Mouse (Mus musculus) urinary bladder, postnatal 10 days (tissue): ENCODE measurements around the gene Fgfr2.

ENCODE experiments used
- DNase-seq: peaks from one replicate; pipeline ENCODE4 v3.0.0; 2022; ENCODE audit warnings: low spot score

Gene Fgfr2

GRCm38 (mm10) chr7:130586521-130587072 lies 2536.6 kb downstream of the Fgfr2 start:
- DNase-seq = no peak

DNA sequence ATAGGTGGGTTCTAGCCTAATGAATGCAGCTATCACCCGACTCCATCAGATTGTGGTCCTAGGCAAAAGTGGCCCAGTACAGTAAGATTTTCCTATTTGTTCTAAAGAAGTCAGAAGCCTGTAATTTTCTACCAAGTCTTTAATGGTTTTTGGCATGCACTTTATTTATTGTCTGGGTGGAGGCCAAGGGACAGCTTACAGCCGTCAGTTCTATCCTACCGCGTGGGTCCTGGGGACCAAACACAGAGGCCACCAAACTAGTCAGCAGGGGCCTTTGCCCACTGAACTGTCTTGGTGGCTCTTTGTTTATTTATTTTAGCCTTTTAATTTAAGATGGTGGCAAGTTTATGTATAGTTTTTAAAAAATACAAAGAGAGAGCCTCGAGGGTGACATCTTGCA lies 2544.5 kb downstream of the Fgfr2 start:
- no peak for DNase-seq

DNA sequence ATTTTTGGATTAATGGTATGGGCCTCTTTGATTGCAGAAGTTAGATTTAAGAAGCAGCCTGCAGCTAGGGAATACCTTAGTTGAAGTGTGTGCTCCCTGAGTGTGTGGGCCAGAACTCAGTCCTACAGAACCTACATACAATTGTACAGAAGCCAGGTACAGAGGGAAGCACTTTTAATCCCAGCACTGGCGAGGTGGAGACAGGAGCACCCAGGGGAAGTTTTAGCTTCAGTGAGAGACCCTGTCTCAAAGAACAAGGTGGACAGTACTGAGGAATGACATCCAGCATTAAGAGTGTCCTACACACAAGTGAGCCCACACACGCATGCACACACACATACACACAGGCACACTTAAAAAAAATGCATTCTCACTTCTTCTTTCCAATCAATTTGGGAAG lies 2545.1 kb downstream of the Fgfr2 start:
- DNase-seq = no peak

GRCm38 (mm10) chr7:130577388-130578003 lies 2545.7 kb downstream of the Fgfr2 start, which contains the start of gene Tacc2:
Gene Tacc2 (plus strand): TSS chr7:130577438.
- DNase-seq = no peak

DNA sequence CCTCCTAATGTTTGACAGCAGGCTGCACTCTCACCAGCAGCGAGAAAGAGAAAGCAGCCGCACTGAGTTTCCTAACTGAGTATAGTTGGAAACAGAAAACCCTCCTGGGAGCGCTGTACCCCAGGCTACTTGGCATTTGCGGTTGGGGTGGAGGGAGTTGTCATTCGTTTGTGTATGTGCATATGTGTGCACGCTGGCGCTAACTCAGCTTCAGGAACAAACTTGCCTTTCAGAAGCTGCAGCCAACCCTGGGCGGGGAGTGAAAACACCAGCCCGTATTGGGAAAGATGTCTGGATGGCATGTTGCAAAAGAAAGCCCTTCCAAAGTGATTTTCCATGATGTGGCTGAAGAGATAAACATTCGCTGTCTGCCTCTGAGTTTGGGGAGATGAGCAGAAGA lies 2546.2 kb downstream of the Fgfr2 start:
- no peak for DNase-seq

DNA sequence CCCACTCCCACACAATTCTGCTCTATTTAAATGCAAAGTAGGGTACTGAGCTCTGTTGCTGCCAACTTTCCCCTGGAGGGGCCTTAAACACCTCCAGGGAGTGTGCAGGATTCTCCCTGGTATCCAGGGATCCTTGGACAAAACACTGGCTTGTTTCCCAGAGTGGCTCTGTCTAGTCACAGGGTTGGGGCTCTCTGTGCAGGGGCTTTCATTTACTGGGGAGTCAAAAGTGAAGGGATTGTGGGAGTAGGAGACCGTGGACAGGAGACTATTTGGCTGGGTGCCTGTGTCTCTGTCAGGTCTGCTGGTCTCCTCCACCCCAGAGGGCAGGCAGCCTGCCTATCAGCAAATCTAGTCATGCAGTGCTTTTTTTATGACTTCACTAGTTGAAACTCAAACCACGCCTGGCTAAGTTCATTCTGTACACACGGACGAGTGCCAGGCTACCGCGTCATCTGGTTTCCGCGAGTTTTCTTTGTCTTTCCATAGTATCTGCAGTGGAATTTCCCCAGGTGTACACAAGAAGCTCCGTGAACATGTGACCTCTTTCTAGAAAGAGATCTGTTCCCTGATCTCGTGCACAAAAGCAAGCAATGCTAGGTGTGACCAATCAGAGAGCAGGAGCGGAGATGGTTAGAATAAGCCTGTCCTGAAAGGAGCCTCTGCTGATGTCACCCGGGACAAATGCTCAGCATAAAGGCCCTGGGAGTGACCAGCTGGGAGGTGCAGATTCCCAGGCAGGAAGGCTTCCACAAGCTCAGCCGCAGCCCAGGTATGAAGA lies 2548.7 kb downstream of the Fgfr2 start:
- DNase-seq = no peak

DNA sequence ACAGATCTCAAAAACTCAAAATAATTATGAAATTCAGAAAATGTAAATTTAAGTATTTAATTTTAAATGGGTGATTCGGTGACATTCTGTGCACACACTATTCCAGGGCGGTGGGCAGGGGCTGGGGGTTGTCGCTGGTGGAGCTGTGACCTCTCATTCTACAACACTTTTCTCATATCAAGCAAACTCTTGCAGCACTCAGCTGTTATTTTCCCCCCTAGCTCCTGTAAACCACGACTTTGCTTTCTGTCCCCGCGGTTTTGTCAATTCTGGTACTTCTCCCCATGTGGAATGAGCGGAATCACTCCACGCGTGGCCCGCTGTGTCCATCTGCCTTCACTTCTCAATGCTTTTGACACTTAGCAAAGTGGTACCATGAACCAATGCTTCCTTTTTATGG lies 2549.4 kb downstream of the Fgfr2 start:
- no peak for DNase-seq

DNA sequence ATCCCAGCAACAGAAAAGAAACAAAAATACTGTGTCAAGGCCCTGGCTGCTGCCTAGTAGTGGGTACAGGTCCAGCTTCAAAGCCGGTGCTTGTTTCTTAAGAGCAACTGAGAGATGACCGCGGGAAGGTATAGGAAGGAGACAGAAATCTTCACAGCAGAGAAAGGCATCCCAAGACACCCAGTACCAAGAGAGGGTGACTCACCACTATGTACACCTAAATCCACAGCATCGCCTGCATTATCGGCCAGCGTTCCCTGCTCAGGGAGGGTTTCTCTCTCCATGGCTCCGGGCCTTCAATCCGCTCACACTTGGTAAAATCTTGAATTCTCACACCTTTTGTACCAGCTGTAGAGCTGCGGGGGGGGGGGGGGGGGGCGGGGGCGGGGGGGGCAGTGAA lies 2550.3 kb downstream of the Fgfr2 start, which contains the start of gene Nsmce4a:
Gene Nsmce4a (minus strand): TSS at position 298 of the 400 bp plus-strand sequence.
- no peak for DNase-seq

DNA sequence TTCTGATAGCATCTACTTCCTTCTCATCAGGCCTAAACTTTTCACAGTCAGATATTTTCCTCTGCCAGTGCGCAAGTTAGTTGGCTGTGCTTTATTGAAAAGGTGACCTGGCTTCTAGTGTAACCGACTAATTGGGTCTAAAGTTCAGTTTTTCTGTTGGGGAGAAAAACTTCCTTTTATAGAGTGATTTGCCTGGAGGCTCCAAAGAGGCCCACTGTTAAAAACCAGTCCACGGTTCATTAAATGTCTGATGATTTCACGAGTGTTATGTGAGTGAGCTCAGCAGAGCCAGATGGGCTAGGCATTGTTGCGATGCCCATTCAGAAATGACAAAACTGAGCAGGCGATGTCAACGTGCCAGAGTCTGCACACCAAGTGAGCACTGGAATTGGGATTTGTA lies 2552.7 kb downstream of the Fgfr2 start:
- no peak for DNase-seq

- DNase-seq = no peak
These were observed 2554.2 kb downstream of the Fgfr2 start for GRCm38 (mm10) chr7:130568783-130569436.

DNA sequence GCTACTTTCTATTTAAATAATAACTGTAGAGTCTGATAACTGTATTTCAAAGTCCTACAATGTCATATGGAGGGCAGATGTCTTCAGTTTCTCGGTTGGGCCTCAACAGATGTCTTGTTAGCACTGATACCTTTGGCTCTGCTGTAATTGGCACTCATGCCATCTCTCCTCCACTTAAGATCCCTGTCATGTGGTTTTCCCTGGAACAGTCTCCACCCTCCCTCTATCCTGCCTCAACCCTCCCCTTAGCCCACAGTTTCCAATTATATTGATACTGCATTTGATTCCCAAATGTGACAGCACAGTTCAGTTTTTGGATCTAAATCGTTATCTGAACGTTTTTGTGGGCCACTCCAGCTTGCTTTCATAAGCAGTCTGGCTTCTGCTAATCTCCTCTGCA lies 2558.6 kb downstream of the Fgfr2 start:
- DNase-seq = no peak

GRCm38 (mm10) chr7:130563880-130564279 lies 2559.3 kb downstream of the Fgfr2 start:
- no peak for DNase-seq

- no peak for DNase-seq
These were observed 2559.9 kb downstream of the Fgfr2 start for GRCm38 (mm10) chr7:130563276-130563675.

GRCm38 (mm10) chr7:130560933-130561332 lies 2562.2 kb downstream of the Fgfr2 start:
- DNase-seq = no peak

DNA sequence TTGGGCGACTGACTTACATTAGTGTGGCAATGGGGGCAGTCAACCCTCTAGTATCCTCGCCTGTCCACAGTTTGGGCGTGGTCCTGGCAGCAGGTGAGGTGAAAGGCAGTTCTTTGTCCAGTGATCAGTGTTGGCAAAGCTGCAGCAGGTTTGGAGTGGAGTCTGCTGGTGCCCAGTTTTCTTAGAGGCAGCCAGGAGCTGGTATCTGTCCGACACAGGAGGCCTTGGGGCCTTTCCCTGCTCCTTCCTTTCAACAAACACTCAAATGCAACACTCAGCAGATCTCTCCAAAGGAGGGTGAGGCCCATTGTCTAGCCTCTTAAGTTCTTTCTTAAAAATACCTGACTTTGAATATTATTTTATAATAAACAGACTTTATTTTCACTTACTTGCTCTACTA lies 2564.6 kb downstream of the Fgfr2 start:
- DNase-seq = no peak

GRCm38 (mm10) chr7:130555597-130555996 lies 2567.6 kb downstream of the Fgfr2 start:
- no peak for DNase-seq

DNA sequence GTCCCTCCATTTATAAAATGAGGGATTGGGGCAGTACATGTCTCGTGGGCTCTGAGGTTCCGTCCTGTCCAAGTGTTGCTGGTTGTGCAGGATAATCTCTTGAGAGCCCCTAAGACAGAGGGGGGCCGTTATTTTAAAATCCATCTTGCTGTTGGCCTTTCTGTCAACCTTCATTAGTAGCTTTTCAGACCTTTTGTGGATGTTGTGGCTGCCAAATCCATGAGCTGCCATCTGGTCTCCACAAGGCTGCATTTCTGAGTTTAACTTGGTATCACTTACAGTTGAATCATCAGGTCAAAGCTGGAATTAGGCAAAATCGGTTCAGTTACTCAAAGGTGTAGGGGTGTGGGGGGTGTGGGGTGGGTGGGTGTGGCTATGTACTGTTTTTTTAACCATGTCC lies 2569.8 kb downstream of the Fgfr2 start:
- DNase-seq = no peak

- no peak for DNase-seq
These were observed 2570.4 kb downstream of the Fgfr2 start for GRCm38 (mm10) chr7:130552780-130553179.

DNA sequence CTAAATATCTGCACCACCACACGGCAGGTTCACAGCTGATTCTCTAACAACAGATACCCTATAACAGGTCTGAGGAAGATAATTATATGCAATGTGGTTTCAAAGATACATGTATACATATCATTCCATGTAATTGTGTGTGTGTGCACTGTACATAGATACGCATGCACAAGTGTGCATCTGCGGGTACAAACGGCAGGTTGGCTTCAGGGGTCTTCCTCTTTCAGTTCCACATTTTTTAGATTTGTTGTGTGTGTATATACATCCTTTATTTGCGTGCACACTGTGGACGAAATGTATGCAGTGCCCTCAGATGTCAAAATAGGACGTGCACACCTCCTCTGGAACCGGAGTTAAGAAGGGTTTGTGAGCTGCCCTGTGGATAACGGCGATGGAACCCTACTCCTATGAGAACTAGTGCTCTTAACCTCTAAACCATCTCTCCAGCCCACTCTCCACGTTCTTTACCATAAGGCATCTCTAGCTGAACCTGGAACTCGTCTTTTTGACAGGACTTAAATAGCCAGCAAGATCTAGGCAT lies 2575.4 kb downstream of the Fgfr2 start:
- DNase-seq = no peak

- DNase-seq = peak; percentile 63
These were observed 2576.2 kb downstream of the Fgfr2 start for GRCm38 (mm10) chr7:130546791-130547484.

- no peak for DNase-seq
These were observed 2576.7 kb downstream of the Fgfr2 start for GRCm38 (mm10) chr7:130546421-130546790.

- DNase-seq = no peak
These were observed 2577.3 kb downstream of the Fgfr2 start for GRCm38 (mm10) chr7:130545893-130546292.
